Mouse (Mus musculus) inflammation-experienced regulatory T-cells, adult 16 weeks (primary cell): ENCODE data around the gene Vmn1r79. TPM values are rescaled to one million over a fixed set of nuclear protein-coding genes. Genes with fewer than 3 reads are reported as not detected.

Source experiments
- polyA plus RNA-seq: library from polyadenylated mRNA; unstranded; fragments of 100-300 nt; shearing (Covaris generic); gene quantifications from one replicate; pipeline ENCODE4 v1.2.1, GENCODE M21; 2017

Gene Vmn1r79
- not detected for polyA plus RNA-seq

DNA sequence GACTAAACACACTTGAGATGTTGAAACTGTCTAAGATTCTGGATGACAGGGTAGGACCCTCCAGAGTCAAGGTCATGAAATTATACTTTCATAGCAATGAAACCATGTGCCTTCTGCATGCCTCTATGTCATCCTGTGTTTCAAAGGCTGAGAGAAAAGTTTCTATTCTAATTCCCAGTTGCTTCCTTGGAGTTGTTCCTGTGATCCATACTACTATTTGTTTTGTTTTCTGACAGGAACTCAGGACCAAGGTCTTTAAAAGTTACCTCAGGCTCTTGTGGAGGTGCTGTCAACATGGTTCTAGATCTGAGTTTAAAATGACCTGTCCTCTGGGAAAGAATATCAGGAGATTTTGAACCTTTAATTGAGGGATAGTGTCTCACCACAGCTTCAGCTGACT lies at the start of gene Vmn1r79:
Gene Vmn1r79 (plus strand): TSS at position 301 of the 400 bp plus-strand sequence.

DNA sequence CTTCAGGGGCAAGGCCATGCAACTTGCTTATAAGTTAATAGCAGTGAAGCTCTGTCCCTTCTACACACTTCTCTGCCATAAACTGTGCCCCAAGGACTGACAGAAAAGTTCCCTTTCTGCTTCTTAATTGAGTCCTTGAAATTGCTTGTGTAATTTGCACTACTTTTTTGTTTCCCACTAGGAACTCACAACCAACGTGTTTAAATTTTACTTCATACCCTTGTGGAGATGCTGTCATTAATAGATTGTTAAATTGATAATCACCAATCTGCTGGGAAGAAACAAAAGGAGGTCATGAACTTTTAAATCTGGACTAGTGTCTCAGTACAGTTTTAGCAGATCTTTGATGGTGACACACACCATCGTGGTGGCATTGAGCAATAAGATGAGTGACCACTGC lies 21.1 kb upstream of the Vmn1r79 start, which contains the start of gene Vmn1r78:
Gene Vmn1r78 (plus strand): TSS at position 301 of the 400 bp plus-strand sequence.

DNA sequence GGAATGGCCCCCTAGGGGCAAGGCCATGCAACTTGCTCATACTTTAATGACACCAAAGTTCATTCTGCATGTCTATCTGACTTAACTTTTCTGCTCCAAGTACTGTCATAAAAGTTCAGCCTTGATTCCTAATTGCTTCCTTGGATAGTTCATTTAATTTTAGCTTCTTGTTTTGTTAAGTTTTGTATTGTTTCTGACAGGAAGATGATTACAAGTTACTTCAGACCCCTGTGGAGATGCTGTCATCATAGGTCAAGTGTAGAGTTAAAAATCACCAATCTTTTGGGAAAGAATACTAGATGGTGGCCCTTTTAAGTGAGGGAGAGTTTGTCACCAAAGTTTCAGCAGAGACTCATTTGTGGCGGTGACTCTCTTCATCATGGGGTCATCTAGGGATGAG lies 17.9 kb downstream of the Vmn1r79 start, which contains the start of gene Vmn1r80:
Gene Vmn1r80 (plus strand): TSS at position 301 of the 400 bp plus-strand sequence.

Other genes with a start within 250 kb of the Vmn1r79 start
- not detected for gene Vmn1r76, start 233.1 kb upstream of the Vmn1r79 start, polyA plus RNA-seq
- not detected for gene Vmn1r77, start 134.5 kb upstream of the Vmn1r79 start, polyA plus RNA-seq
- gene Vmn1r78, start 21.0 kb upstream of the Vmn1r79 start, polyA plus RNA-seq: 0.22 TPM
- gene Vmn1r80, start 18.0 kb downstream of the Vmn1r79 start, polyA plus RNA-seq: not detected
- 0.02 TPM for gene Vmn1r81, start 97.0 kb downstream of the Vmn1r79 start, polyA plus RNA-seq
- gene Vmn1r82, start 129.2 kb downstream of the Vmn1r79 start, polyA plus RNA-seq: not detected
- gene Vmn1r83, start 158.2 kb downstream of the Vmn1r79 start, polyA plus RNA-seq: not detected
- not detected for gene Vmn1r84, start 198.0 kb downstream of the Vmn1r79 start, polyA plus RNA-seq